Mouse (Mus musculus): ENCODE measurements around the gene Prkca. TPM values are rescaled to one million over a fixed set of nuclear protein-coding genes. Genes with fewer than 3 reads are reported as not detected.

Gene Prkca
- polyA plus RNA-seq, 1 experiment from 2014 or later = 5.4 TPM

GRCm38 (mm10) chr11:108190298-108190697 lies 153.4 kb downstream of the Prkca start:
- no peak overlapping the region for H3K27ac ChIP-seq (replicated peaks)
- H3K36me3 ChIP-seq = no peaks in the 10 kb centered on the region
- no peak for ATAC-seq (ENCODE audit: low FRiP score, low read depth)
- no peak overlapping the region for H3K4me2 ChIP-seq (replicated peaks)
- H3K9ac ChIP-seq (replicated peaks) = no peak overlapping the region
- H3K4me3 ChIP-seq = no peak overlapping the region
- H3K27me3 ChIP-seq = no peaks in the 10 kb centered on the region
- no peaks in the 10 kb centered on the region for H3K9me3 ChIP-seq
- no peaks in the 10 kb centered on the region; the same call in 1 of the 2 replicates for H3K4me1 ChIP-seq
- 94% methylated on average over 6 of the region's 6 CpGs for WGBS

GRCm38 (mm10) chr11:108189362-108189761 lies 154.4 kb downstream of the Prkca start:
- no peak overlapping the region for H3K9ac ChIP-seq (replicated peaks)
- no peaks in the 10 kb centered on the region for H3K4me1 ChIP-seq
- no peak overlapping the region for H3K4me2 ChIP-seq (replicated peaks)
- no peaks in the 10 kb centered on the region for H3K9me3 ChIP-seq
- no peak overlapping the region for H3K4me3 ChIP-seq
- no peak for ATAC-seq (ENCODE audit: low FRiP score, low read depth)
- 89% methylated on average over 3 of the region's 3 CpGs for WGBS
- H3K36me3 ChIP-seq = no peaks in the 10 kb centered on the region
- no peaks in the 10 kb centered on the region for H3K27me3 ChIP-seq
- H3K27ac ChIP-seq (replicated peaks) = no peak overlapping the region

- Histone ChIP-seq H3K9ac (replicated peaks) (no peak overlapping the region), H3K9me3 (no peaks in the 10 kb centered on the region), H3K36me3 (no peaks in the 10 kb centered on the region), H3K4me1 (peaks cover 16% of the 10 kb centered on the region), H3K4me3 (no peak overlapping the region), H3K27me3 (no peaks in the 10 kb centered on the region), H3K4me2 (replicated peaks) (no peak overlapping the region), H3K27ac (replicated peaks) (no peak overlapping the region)
- 84% methylated on average over 5 of the region's 5 CpGs for WGBS
- no peak for ATAC-seq (ENCODE audit: low FRiP score, low read depth)
Measured at GRCm38 (mm10) chr11:108182421-108182820, 161.3 kb downstream of the Prkca start.

- Histone ChIP-seq H3K4me1 (peaks cover 16% of the 10 kb centered on the region), H3K4me2 (replicated peaks) (no peak overlapping the region), H3K27ac (replicated peaks) (peak overlapping the region; percentile 63), H3K9me3 (no peaks in the 10 kb centered on the region), H3K27me3 (no peaks in the 10 kb centered on the region), H3K36me3 (no peaks in the 10 kb centered on the region), H3K9ac (replicated peaks) (no peak overlapping the region), H3K4me3 (no peak overlapping the region)
- ATAC-seq (ENCODE audit: low FRiP score, low read depth) = peak; percentile 66
- WGBS = 56% methylated on average over 10 of the region's 10 CpGs
Measured at GRCm38 (mm10) chr11:108181012-108181713, 162.6 kb downstream of the Prkca start.

GRCm38 (mm10) chr11:108178802-108179201 lies 164.9 kb downstream of the Prkca start:
- H3K4me1 ChIP-seq = peaks cover 16% of the 10 kb centered on the region
- H3K27ac ChIP-seq (replicated peaks) = no peak overlapping the region
- no peaks in the 10 kb centered on the region for H3K27me3 ChIP-seq
- no peaks in the 10 kb centered on the region for H3K9me3 ChIP-seq
- no peak overlapping the region for H3K4me3 ChIP-seq
- no peak for ATAC-seq (ENCODE audit: low FRiP score, low read depth)
- H3K36me3 ChIP-seq = no peaks in the 10 kb centered on the region
- H3K9ac ChIP-seq (replicated peaks) = no peak overlapping the region
- WGBS = 83% methylated on average over 5 of the region's 5 CpGs
- H3K4me2 ChIP-seq (replicated peaks) = no peak overlapping the region

GRCm38 (mm10) chr11:108178258-108178657 lies 165.5 kb downstream of the Prkca start:
- Histone ChIP-seq H3K4me2 (replicated peaks) (no peak overlapping the region), H3K9me3 (no peaks in the 10 kb centered on the region), H3K9ac (replicated peaks) (no peak overlapping the region), H3K4me3 (no peak overlapping the region), H3K4me1 (peaks cover 16% of the 10 kb centered on the region), H3K36me3 (no peaks in the 10 kb centered on the region), H3K27ac (replicated peaks) (no peak overlapping the region), H3K27me3 (no peaks in the 10 kb centered on the region)
- WGBS = 96% methylated on average over 3 of the region's 3 CpGs
- ATAC-seq (ENCODE audit: low FRiP score, low read depth) = no peak

- H3K4me1 ChIP-seq = peaks cover 18% of the 10 kb centered on the region
- H3K9ac ChIP-seq (replicated peaks) = no peak overlapping the region
- no peak overlapping the region for H3K4me3 ChIP-seq
- H3K9me3 ChIP-seq = no peaks in the 10 kb centered on the region
- no peak for ATAC-seq (ENCODE audit: low FRiP score, low read depth)
- no peak overlapping the region for H3K4me2 ChIP-seq (replicated peaks)
- WGBS = 92% methylated on average over 5 of the region's 5 CpGs
- H3K27ac ChIP-seq (replicated peaks) = no peak overlapping the region
- H3K36me3 ChIP-seq = no peaks in the 10 kb centered on the region
- no peaks in the 10 kb centered on the region for H3K27me3 ChIP-seq
Measured at GRCm38 (mm10) chr11:108176715-108177114, 167.0 kb downstream of the Prkca start.

GRCm38 (mm10) chr11:108171917-108172316 lies 171.8 kb downstream of the Prkca start:
- H3K4me1 ChIP-seq = peaks cover 4% of the 10 kb centered on the region; the same call in 1 of the 2 replicates
- H3K4me2 ChIP-seq (replicated peaks) = no peak overlapping the region
- no peak overlapping the region for H3K9ac ChIP-seq (replicated peaks)
- 0 out of 2 replicates have a peak, but pooled peaks cover 3% of the 10 kb centered on the region for H3K9me3 ChIP-seq
- no peak for ATAC-seq (ENCODE audit: low FRiP score, low read depth)
- H3K36me3 ChIP-seq = no peaks in the 10 kb centered on the region
- H3K27ac ChIP-seq (replicated peaks) = no peak overlapping the region
- H3K27me3 ChIP-seq = no peaks in the 10 kb centered on the region
- no peak overlapping the region for H3K4me3 ChIP-seq
- 52% methylated on average over 5 of the region's 5 CpGs for whole genome bisulfite sequencing

- no peak overlapping the region for H3K4me3 ChIP-seq
Measured at GRCm38 (mm10) chr11:108171260-108171659, 172.5 kb downstream of the Prkca start.

GRCm38 (mm10) chr11:108170107-108170506 lies 173.6 kb downstream of the Prkca start:
- Histone ChIP-seq H3K4me3 (no peak overlapping the region), H3K9ac (replicated peaks) (no peak overlapping the region), H3K27me3 (no peaks in the 10 kb centered on the region), H3K36me3 (no peaks in the 10 kb centered on the region), H3K4me2 (replicated peaks) (no peak overlapping the region), H3K27ac (replicated peaks) (no peak overlapping the region), H3K4me1 (peaks cover 10% of the 10 kb centered on the region), H3K9me3 (0 out of 2 replicates have a peak, but pooled peaks cover 3% of the 10 kb centered on the region)
- WGBS = 91% methylated on average over 3 of the region's 3 CpGs
- no peak for ATAC-seq (ENCODE audit: low FRiP score, low read depth)

More at GRCm38 (mm10) chr11:108171260-108171659, 172.5 kb downstream of the Prkca start:
- Histone ChIP-seq H3K9ac (replicated peaks) (no peak overlapping the region), H3K36me3 (no peaks in the 10 kb centered on the region), H3K9me3 (0 out of 2 replicates have a peak, but pooled peaks cover 3% of the 10 kb centered on the region), H3K27me3 (no peaks in the 10 kb centered on the region), H3K27ac (replicated peaks) (no peak overlapping the region), H3K4me1 (peaks cover 4% of the 10 kb centered on the region; the same call in 1 of the 2 replicates), H3K4me2 (replicated peaks) (no peak overlapping the region)
- WGBS = 95% methylated on average over 6 of the region's 6 CpGs
- no peak for ATAC-seq (ENCODE audit: low FRiP score, low read depth)

GRCm38 (mm10) chr11:108165725-108166124 lies 178.0 kb downstream of the Prkca start:
- Histone ChIP-seq H3K9me3 (0 out of 2 replicates have a peak, but pooled peaks cover 3% of the 10 kb centered on the region), H3K27me3 (no peaks in the 10 kb centered on the region), H3K4me3 (no peak overlapping the region), H3K9ac (replicated peaks) (no peak overlapping the region), H3K4me1 (peaks cover 20% of the 10 kb centered on the region), H3K36me3 (no peaks in the 10 kb centered on the region), H3K27ac (replicated peaks) (no peak overlapping the region), H3K4me2 (replicated peaks) (no peak overlapping the region)
- no peak for ATAC-seq (ENCODE audit: low FRiP score, low read depth)
- WGBS = 76% methylated on average over 9 of the region's 9 CpGs

GRCm38 (mm10) chr11:108162639-108163038 lies 181.1 kb downstream of the Prkca start:
- 93% methylated on average over 1 of the region's 1 CpGs for WGBS
- Histone ChIP-seq H3K4me1 (peaks cover 20% of the 10 kb centered on the region), H3K27me3 (no peaks in the 10 kb centered on the region), H3K9me3 (peaks cover 10% of the 10 kb centered on the region; the same call in 1 of the 2 replicates), H3K27ac (replicated peaks) (peak overlapping the region; percentile 71), H3K4me2 (replicated peaks) (no peak overlapping the region), H3K4me3 (no peak overlapping the region), H3K36me3 (no peaks in the 10 kb centered on the region), H3K9ac (replicated peaks) (no peak overlapping the region)
- ATAC-seq (ENCODE audit: low FRiP score, low read depth) = peak; percentile 34; the same call in 1 of the 2 replicates
